In genomic region chr15:17889309-17889708, GRCm38 (mm10) we compare ENCODE assay signal across 15 mouse cellular contexts.
DNase-seq lines count a peak whose midpoint lies in the region; ATAC-seq and TF ChIP-seq lines count a peak whose summit lies in the region.
"Had no signal": no experiment of that assay in that cellular context is flagged by ENCODE, and none has a peak within 500 bp of the region (broad histone marks: within the 10 kb centered on the region; RNA-seq: fewer than 3 reads in every experiment).

No protein-coding gene starts in this region.

- H3K9ac ChIP-seq in liver, embryonic 12.5 days: no peak overlapping the region
- H3K9ac ChIP-seq: limb, embryonic 12.5 days; neural tube, embryonic 12.5 days; stomach, embryonic 15.5 days had no signal

- no peaks in the 10 kb centered on the region for H3K36me3 ChIP-seq in liver, embryonic 12.5 days
- H3K36me3 ChIP-seq: limb, embryonic 12.5 days; neural tube, embryonic 12.5 days; stomach, embryonic 15.5 days had no signal

- no peak overlapping the region for H3K4me2 ChIP-seq in liver, embryonic 12.5 days
- H3K4me2 ChIP-seq: limb, embryonic 12.5 days; neural tube, embryonic 12.5 days; stomach, embryonic 15.5 days had no signal

- ATAC-seq in frontal cortex, adult (ENCODE audit: low TSS enrichment): peak; percentile 100
- ATAC-seq in liver, embryonic 12.5 days: no peak

- 66% methylated on average over 1 of the region's 1 CpGs for WGBS in lung, adult 2 months
- 64% methylated on average over 1 of the region's 1 CpGs for WGBS in liver, embryonic 12.5 days (ENCODE audit: insufficient replicate concordance)

- H3K27ac ChIP-seq in liver, embryonic 12.5 days: no peak overlapping the region
- H3K27ac ChIP-seq: limb, embryonic 12.5 days; neural tube, embryonic 12.5 days; stomach, embryonic 15.5 days had no signal

- TF ChIP-seq POLR2A in lung, adult 2 months (IDR thresholded peaks at IDR 0.05; ENCODE audit: borderline replicate concordance, extremely low read depth, low read depth, low read length): no peak

- H3K9me3 ChIP-seq in liver, embryonic 12.5 days (replicated peaks): no peaks in the 10 kb centered on the region
- H3K9me3 ChIP-seq: limb, embryonic 12.5 days; neural tube, embryonic 12.5 days; stomach, embryonic 15.5 days had no signal

- no peak overlapping the region for H3K4me3 ChIP-seq in lung, adult 2 months (replicated peaks; ENCODE audit: extremely low read depth, low read depth, low read length)
- no peak overlapping the region for H3K4me3 ChIP-seq in liver, embryonic 12.5 days
- H3K4me3 ChIP-seq: limb, embryonic 12.5 days; neural tube, embryonic 12.5 days; stomach, embryonic 15.5 days had no signal

- H3K4me1 ChIP-seq in lung, adult 2 months (ENCODE audit: control insufficient read depth, insufficient read depth, low read length): no peaks in the 10 kb centered on the region
- no peaks in the 10 kb centered on the region for H3K4me1 ChIP-seq in liver, embryonic 12.5 days
- H3K4me1 ChIP-seq: limb, embryonic 12.5 days; neural tube, embryonic 12.5 days; stomach, embryonic 15.5 days had no signal

- no peaks in the 10 kb centered on the region for H3K27me3 ChIP-seq in liver, embryonic 12.5 days (replicated peaks)
- H3K27me3 ChIP-seq: limb, embryonic 12.5 days; neural tube, embryonic 12.5 days; stomach, embryonic 15.5 days had no signal

- no peak for TF ChIP-seq CTCF in lung, adult 2 months (IDR thresholded peaks at IDR 0.05; ENCODE audit: insufficient read depth, low read length)

- DNase-seq in frontal cortex, postnatal 25 days (ENCODE audit: low spot score in 2 of 2): no peak
- peak; percentile 29 to 52 for DNase-seq in right cerebral cortex, adult 2 months (ENCODE audit: low spot score in 2 of 2)
- DNase-seq in right cerebral cortex, postnatal 14 days: no peak
- DNase-seq in left cerebral cortex, adult 9 months (ENCODE audit: low spot score in 2 of 2): peak; percentile 38 to 68
- DNase-seq in lung, adult 2 months: no peak
- DNase-seq in adrenal gland, adult (ENCODE audit: inconsistent age in 2 of 2, low spot score in 1 of 2): no peak
- DNase-seq: adrenal gland, postnatal 36 days; cerebellum, adult 9-10 months; gastrocnemius, postnatal 25 days; lung, postnatal 14 days had no signal

Comparison
In these comparisons a context has a peak if more than half of its experiments do, and no peak if none do; other contexts are left out.
1. DNase-seq: peak in right cerebral cortex, adult 2 months (2 of 2) and left cerebral cortex, adult 9 months (2 of 2); none in frontal cortex, postnatal 25 days (0 of 2), right cerebral cortex, postnatal 14 days (single experiment), lung, adult 2 months (single experiment) and adrenal gland, adult (0 of 2).